9 mouse cellular contexts compared by ENCODE assay signal in the genomic region with DNA sequence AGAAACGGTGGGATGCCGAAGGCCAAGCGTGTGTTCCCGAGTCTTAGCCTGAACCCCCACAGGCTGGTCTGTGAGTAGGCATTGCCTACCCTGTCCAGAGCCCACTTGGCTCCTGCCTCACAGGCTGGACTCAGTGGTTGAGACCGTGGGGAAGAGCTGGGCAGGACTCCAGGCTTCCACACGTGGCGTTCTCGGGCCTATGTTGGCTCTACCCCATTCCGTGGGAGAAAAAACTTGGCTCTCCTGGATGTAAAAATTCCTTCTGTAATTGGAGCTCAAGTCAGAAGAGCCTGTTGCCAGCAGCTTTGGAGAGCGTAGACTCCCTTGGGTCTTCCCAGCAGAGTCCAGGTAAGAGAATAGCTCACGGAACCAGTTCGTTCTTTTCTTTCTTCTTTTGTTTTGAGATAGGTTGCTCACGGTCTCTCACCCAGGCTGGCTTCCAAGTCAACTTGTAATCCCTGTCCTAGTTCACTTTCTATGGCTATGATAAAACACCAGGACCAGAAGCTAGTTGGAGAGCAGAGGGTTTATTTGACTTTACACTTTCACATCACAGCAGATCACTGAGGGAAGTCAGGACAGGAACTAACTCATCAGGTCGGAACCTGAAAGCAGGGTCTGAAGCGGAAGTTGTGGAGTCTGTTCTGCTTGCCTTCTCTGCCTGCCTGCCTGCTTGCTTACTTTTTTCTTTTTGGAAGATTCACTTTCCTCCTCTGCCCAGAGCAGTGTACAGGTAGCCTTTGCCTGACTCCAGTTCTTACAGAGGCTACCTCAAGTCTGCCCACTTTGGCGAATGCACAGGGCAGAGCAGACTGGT. TPM values are rescaled to one million over a fixed set of nuclear protein-coding genes. Genes with fewer than 3 reads are reported as not detected.
DNase-seq lines count a peak whose midpoint lies in the region; ATAC-seq lines count a peak whose summit lies in the region.
"Had no signal": no experiment of that assay in that cellular context is flagged by ENCODE, and none has a peak within 500 bp of the region (broad histone marks: within the 10 kb centered on the region; RNA-seq: fewer than 3 reads in every experiment).

No protein-coding gene starts in this region.

- no peaks in the 10 kb centered on the region for H3K9me3 ChIP-seq in liver, embryonic 13.5 days (replicated peaks)
- H3K9me3 ChIP-seq in liver, embryonic 11.5 days (ENCODE audit: control insufficient read depth, low read length) = no peaks in the 10 kb centered on the region

- 83% methylated on average over 16 of the region's 16 CpGs for WGBS in liver, embryonic 13.5 days (ENCODE audit: insufficient replicate concordance)
- WGBS in liver, embryonic 11.5 days = 86% methylated on average over 16 of the region's 16 CpGs

- peaks cover 62% of the 10 kb centered on the region for H3K4me1 ChIP-seq in liver, embryonic 13.5 days (replicated peaks)
- peaks cover 8% of the 10 kb centered on the region for H3K4me1 ChIP-seq in liver, embryonic 11.5 days (replicated peaks; ENCODE audit: control insufficient read depth, insufficient read depth, low read length)

- no peak for ATAC-seq in liver, embryonic 13.5 days (ENCODE audit: low read depth)
- no peak for ATAC-seq in liver, embryonic 11.5 days (replicated peaks; ENCODE audit: low FRiP score)

- H3K27ac ChIP-seq in liver, embryonic 13.5 days = peak overlapping the region; percentile 43
- no peak overlapping the region for H3K27ac ChIP-seq in liver, embryonic 11.5 days (ENCODE audit: low read depth, low read length)

- no peaks in the 10 kb centered on the region for H3K36me3 ChIP-seq in liver, embryonic 13.5 days
- H3K36me3 ChIP-seq in liver, embryonic 11.5 days (ENCODE audit: control insufficient read depth, insufficient read depth, low read length) = no peaks in the 10 kb centered on the region

- no peak overlapping the region for H3K4me2 ChIP-seq in liver, embryonic 13.5 days
- H3K4me2 ChIP-seq in liver, embryonic 11.5 days = no peak overlapping the region

- no peak overlapping the region for H3K9ac ChIP-seq in liver, embryonic 13.5 days
- no peak overlapping the region for H3K9ac ChIP-seq in liver, embryonic 11.5 days (ENCODE audit: low read depth, low read length)

- H3K4me3 ChIP-seq in liver, embryonic 13.5 days (replicated peaks) = no peak overlapping the region
- no peak overlapping the region for H3K4me3 ChIP-seq in liver, embryonic 11.5 days (ENCODE audit: low read depth, low read length)

- H3K27me3 ChIP-seq in liver, embryonic 13.5 days = no peaks in the 10 kb centered on the region
- H3K27me3 ChIP-seq in liver, embryonic 11.5 days (replicated peaks; ENCODE audit: control insufficient read depth, insufficient read depth, low read length) = no peaks in the 10 kb centered on the region

- DNase-seq in adrenal gland, postnatal 10 days = peak; percentile 69
- DNase-seq in adrenal gland, adult 18-20 months (ENCODE audit: low spot score in 2 of 2) = no peak
- no peak for DNase-seq in liver, embryonic 13.5 days
- DNase-seq in liver, embryonic 11.5 days (ENCODE audit: low spot score) = no peak
- DNase-seq in gonadal fat pad, adult 2 months (ENCODE audit: low read depth) = peak; percentile 63
- DNase-seq in right cerebral cortex, postnatal 25 days = peak; percentile 62
- DNase-seq in embryo, embryonic 11 days = no peak
- DNase-seq in thymus, postnatal 14 days = no peak
- DNase-seq: lung, adult 2 months had no signal

RNA-seq across cellular contexts. Expression of a gene that starts 6.9 kb away (rescaled TPM):
- total RNA-seq in adrenal gland, postnatal 10 days (2021) = 100 to 1,000 TPM in 1 of 2 experiments, 10 to 100 TPM in 1; 82.2 to 106 TPM
- 100 to 1,000 TPM in 1 of 2 experiments, 10 to 100 TPM in 1; 69.7 to 178 TPM for total RNA-seq in adrenal gland, adult 18-20 months (2021)
- polyA plus RNA-seq in liver, embryonic 13.5 days (2015; fragmentation: Nextera tagmentation; extraction: Ambion mirVana) = 5.0 and 5.3 TPM in 2 replicates
- 2.9 TPM in 2 replicates for polyA plus RNA-seq in liver, embryonic 11.5 days (2014; fragmentation: Nextera tagmentation; extraction: Ambion mirVana)
- 118 and 150 TPM in 2 replicates for polyA plus RNA-seq in gonadal fat pad, adult 2 months (2012; rRNA removed)

RNA-seq across cellular contexts. Expression of a gene that starts 29.5 kb away (rescaled TPM):
- 100 to 1,000 TPM; 272 to 290 TPM for total RNA-seq in adrenal gland, postnatal 10 days (2021)
- 100 to 1,000 TPM; 309 to 346 TPM for total RNA-seq in adrenal gland, adult 18-20 months (2021)
- polyA plus RNA-seq in liver, embryonic 13.5 days (2015; fragmentation: Nextera tagmentation; extraction: Ambion mirVana) = 409 and 450 TPM in 2 replicates
- 683 and 762 TPM in 2 replicates for polyA plus RNA-seq in liver, embryonic 11.5 days (2014; fragmentation: Nextera tagmentation; extraction: Ambion mirVana)
- polyA plus RNA-seq in gonadal fat pad, adult 2 months (2012; rRNA removed) = 103 and 106 TPM in 2 replicates

RNA-seq across cellular contexts. Expression of a gene that starts 29.5 kb away (rescaled TPM):
- total RNA-seq in adrenal gland, postnatal 10 days (2021) = 10 to 100 TPM; 14.8 to 19.4 TPM
- total RNA-seq in adrenal gland, adult 18-20 months (2021) = 10 to 100 TPM; 23.2 to 25.0 TPM
- polyA plus RNA-seq in liver, embryonic 13.5 days (2015; fragmentation: Nextera tagmentation; extraction: Ambion mirVana) = 9.3 and 10.3 TPM in 2 replicates
- polyA plus RNA-seq in liver, embryonic 11.5 days (2014; fragmentation: Nextera tagmentation; extraction: Ambion mirVana) = 13.8 and 14.3 TPM in 2 replicates
- 8.3 and 9.8 TPM in 2 replicates for polyA plus RNA-seq in gonadal fat pad, adult 2 months (2012; rRNA removed)

RNA-seq across cellular contexts. Expression of a gene that starts 41.3 kb away (rescaled TPM):
- 100 to 1,000 TPM in 1 of 2 experiments, 10 to 100 TPM in 1; 97.6 to 101 TPM for total RNA-seq in adrenal gland, postnatal 10 days (2021)
- total RNA-seq in adrenal gland, adult 18-20 months (2021) = 100 to 1,000 TPM in 1 of 2 experiments, 10 to 100 TPM in 1; 84.7 to 161 TPM
- polyA plus RNA-seq in liver, embryonic 13.5 days (2015; fragmentation: Nextera tagmentation; extraction: Ambion mirVana) = 12.7 and 16.2 TPM in 2 replicates
- 35.5 and 36.1 TPM in 2 replicates for polyA plus RNA-seq in liver, embryonic 11.5 days (2014; fragmentation: Nextera tagmentation; extraction: Ambion mirVana)
- polyA plus RNA-seq in gonadal fat pad, adult 2 months (2012; rRNA removed) = 23.7 and 30.6 TPM in 2 replicates

Comparison
In these comparisons a context has a peak if more than half of its experiments do, and no peak if none do; other contexts are left out.
1. DNase-seq: peak in adrenal gland, postnatal 10 days (single experiment), gonadal fat pad, adult 2 months (single experiment) and right cerebral cortex, postnatal 25 days (single experiment); none in adrenal gland, adult 18-20 months (0 of 2), liver, embryonic 13.5 days (single experiment), liver, embryonic 11.5 days (single experiment), embryo, embryonic 11 days (single experiment) and thymus, postnatal 14 days (single experiment).
2. RNA of a gene that starts 6.9 kb away (polyA plus RNA-seq): 118 to 150 TPM in gonadal fat pad, adult 2 months; 5.0 to 5.3 TPM in liver, embryonic 13.5 days and 2.9 TPM in liver, embryonic 11.5 days; every median in the first group is over 10 times any median in the second.